Mouse (Mus musculus) T-helper 1 cell (primary cell): Measurements from ENCODE around the gene Klk6.

Experiments used
- in situ Hi-C: fragments of 300-600 bp; cut with MboI, MseI; formaldehyde crosslinking; loops from one replicate; pipeline ENCODE4 v1.15.1; 2025; ENCODE audit warnings: high pct_unique_total_duplicates

Klk6 gene

GRCm38 (mm10) chr7:43824199-43824598, at the start of gene Klk6:
Klk6 (plus strand) TSS chr7:43824499.
- in situ Hi-C loops = no loop called here

DNA sequence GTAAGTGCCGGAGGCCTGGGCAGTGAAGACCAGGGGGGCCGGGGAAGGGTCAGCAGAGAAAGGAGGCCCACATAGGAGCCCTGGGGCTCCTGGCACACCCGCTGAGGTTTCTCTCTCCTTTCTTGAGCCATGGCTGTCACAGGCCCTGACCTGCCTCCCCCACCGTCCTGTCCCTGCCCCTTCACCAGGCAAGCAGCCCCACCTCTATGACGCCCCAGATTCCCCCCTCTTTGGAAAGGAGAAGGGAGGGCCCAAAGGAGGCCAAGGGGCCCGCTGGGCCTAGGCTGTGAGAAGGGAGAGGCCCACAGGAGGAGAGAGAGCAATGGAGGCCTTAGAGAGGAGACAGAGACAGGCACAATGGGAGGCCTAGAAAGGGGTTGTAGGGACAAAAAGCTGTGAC, 49.5 kb upstream of the Klk6 start:
- in situ Hi-C loops = no loop called here

GRCm38 (mm10) chr7:43775311-43776057, 48.8 kb upstream of the Klk6 start:
- in situ Hi-C loops = no loop called here

DNA sequence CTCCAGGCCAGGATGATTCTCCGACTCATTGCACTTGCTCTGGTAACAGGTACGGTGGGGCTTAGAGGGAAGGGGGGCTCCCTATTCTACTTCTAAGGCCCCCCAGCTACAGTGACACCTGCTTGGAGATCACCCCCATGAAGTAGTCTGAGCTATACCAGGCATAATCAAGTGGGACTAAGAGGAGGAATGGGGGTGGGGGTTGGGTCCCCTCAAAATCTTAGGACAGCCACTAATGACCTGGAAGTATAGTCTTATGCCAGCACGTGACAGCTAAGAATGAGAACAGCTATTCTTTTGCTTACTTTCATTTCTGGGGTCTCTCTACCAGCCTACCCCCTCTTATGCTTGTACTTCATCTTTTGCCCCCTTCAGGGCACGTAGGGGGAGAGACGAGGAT, 47.8 kb upstream of the Klk6 start:
- in situ Hi-C loops = no loop called here

DNA sequence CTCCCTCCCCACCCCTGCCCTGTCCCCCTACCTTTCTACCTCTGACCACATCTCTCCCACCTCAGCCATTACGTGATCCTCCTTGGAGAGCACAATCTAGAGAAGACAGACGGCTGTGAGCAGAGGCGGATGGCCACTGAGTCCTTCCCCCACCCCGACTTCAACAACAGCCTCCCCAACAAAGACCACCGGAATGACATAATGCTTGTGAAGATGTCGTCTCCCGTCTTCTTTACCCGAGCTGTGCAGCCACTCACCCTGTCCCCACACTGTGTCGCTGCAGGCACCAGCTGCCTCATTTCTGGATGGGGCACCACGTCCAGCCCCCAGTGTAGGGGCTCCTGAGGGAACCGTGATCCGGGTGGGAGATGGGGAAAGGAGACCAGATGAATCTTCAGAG, 46.9 kb upstream of the Klk6 start:
- in situ Hi-C loops = no loop called here

DNA sequence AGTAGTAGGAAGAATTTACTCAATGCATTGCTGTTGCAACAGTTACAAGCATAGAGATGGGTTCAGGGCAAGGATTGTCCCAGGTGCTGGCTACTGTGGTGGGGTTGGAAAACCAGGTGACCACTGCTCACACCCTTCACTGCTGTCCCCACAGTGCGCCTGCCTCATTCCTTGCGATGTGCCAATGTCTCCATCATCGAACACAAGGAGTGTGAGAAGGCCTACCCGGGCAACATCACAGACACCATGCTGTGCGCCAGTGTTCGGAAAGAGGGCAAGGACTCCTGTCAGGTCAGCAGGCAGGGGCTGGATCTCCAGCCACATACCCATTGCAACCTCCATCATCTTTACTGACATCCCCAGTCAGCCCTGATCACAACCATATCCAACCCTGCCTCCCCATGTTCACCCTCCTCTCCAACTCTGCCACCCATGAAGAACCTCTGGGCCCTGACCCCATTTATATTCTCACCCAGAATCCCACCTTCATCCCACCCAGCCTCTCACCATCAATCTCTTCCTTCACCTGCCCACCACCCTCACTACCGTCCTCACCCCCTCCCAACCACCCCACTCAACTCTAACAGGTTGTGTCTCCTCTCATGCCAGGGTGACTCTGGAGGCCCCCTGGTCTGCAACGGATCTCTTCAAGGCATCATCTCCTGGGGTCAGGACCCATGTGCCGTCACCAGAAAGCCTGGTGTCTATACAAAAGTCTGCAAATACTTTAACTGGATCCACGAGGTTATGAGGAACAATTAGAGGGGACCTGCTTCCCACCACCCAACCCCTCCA, 45.9 kb upstream of the Klk6 start:
- in situ Hi-C loops = no loop called here

DNA sequence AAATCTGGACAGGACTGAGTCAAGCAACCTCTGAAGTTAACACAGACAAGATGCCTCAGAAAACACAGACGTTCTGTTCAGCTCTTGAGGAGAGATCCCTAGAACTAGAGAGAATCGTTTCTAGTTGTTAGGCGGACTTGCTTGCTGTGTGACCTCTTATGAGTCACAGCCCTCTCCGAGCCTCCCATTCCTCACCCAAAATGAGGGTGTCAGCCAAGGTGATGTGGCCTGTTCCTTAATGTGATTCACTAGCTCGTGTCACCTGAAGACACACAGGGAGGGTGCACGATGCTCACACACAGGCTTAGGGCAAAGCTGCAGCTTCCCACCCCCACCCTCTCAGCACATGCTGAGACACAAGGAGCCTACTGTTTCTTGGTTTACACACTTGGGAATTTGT, 44.1 kb upstream of the Klk6 start:
- in situ Hi-C loops = no loop called here

DNA sequence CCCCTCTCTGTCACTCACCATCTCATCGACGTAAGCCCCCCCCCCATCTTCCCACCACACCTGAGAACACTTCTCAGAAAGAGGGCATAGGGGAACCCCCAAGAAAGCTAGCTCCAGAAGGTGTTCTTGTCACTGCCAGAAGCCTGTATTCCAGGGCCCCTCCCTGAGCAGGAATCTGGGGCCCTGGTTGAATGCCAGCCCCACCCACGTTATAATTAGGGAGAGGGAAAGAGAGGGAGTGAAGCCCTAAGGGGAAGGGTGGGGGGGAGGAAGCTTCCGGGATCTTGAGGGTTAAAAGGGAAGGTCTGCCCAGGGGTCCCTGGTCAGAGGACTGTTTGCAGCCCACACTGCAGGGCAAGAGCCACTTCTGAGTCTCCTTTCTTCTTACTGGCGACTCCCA, 43.6 kb upstream of the Klk6 start, which contains the start of gene Klk10:
Gene Klk10 (plus strand): TSS at position 290 of the 400 bp plus-strand sequence.
- in situ Hi-C loops = no loop called here

DNA sequence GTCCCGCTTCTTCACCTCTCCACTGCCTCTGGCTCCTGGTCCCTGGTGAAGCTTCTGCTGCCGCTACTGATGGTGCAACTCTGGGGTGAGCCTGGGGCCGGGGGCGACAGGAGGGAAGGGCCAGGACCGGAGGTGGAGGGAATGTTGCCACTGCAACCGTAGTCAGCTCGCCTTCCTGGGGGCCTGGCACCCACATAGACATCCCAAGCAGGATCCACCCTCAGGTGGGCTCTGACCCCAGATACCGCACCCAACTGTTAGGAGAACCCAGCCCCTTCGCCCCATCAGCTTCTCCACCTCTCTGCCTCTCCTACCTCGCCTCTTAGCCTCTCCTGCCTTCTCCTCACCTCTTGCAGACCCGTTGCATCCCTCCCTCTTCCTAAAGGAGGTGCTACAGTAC, 42.8 kb upstream of the Klk6 start:
- in situ Hi-C loops = no loop called here

DNA sequence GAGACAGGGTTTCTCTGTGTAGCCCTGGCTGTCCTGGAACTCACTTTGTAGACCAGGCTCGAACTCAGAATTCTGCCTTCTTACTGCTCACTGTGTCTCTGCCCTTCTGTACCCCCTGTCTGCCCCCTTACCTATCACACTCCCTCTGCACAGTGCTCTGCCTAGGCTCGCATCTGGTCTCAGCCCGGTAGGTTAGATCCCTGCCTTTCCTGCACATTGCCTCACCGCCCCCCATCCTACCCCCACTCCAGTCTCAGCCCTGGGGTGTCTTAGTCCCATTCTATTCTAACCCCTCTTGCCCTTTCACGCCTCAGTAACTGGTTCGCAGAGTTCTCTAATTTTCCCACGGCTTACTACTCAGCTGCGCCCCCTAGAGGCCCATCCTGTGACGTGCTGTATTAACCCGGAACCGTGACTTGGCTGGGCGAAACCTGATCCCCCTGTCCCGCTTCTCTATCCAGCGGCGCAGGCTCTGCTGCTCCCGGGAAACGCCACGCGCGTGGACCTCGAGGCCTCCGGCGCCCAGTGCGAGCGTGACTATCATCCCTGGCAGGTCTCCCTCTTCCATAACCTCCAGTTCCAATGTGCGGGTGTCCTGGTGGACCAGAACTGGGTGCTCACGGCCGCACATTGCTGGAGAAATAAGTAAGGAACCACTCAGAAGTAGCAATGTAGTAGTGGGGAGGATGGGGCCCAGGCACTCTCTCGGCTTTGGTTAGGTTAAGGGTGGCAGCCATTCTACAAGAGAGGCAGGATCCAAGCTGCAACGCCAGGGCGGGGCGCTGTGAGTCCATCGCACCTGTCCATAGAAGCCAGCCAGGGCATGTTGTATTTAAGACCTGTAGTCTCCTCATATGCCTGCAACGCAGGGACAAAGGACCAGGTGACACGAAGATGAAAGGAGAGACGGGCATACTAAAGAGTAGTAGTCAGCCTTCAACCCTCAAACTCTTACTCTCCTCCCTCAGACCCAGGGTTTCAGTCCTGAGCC, 41.7 kb upstream of the Klk6 start:
- in situ Hi-C loops = no loop called here

DNA sequence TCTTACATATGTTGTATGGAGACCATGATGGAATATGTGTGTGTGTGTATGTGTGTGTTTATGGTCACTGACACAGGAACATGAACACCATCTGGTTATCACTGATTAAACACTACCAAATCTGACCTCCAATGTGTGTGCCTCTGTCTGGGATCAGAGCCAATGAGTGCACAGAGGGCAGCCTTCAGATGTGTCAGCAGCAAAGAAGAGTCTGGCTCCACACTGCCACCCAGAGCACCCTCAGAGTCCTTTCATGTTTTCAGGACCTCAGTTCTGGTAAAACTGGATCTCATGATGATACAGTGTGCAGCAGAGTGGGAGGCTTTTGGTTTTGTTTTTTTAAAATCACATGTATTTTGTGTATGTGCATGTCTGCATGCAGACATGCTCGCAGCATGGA, 39.0 kb upstream of the Klk6 start:
- in situ Hi-C loops = no loop called here

- in situ Hi-C loops = no loop called here
These were observed 36.2 kb upstream of the Klk6 start for GRCm38 (mm10) chr7:43788096-43788495.

DNA sequence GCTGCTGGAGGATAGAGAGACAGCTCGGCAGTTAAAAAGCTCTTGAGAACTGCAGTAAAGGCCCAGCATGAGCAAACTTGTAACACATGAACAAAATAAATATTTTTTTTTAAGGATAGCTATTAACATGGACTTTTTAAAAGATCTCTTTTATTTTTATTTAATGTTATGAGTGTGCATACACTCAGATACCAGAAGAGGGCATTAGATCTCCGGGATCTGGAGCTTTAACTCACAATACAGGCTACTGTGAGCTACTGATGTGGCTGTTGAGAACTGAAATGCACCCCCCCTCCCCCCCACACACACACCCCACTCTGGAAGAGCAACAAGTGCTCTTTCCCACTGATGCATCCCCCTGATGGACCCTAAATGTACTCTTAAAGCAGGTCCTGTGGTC, 35.0 kb upstream of the Klk6 start:
- in situ Hi-C loops = no loop called here

- in situ Hi-C loops = no loop called here
These were observed 32.7 kb upstream of the Klk6 start, which contains the start of gene Klk9 for GRCm38 (mm10) chr7:43791591-43791990. Klk9 (plus strand) TSS chr7:43791891.

DNA sequence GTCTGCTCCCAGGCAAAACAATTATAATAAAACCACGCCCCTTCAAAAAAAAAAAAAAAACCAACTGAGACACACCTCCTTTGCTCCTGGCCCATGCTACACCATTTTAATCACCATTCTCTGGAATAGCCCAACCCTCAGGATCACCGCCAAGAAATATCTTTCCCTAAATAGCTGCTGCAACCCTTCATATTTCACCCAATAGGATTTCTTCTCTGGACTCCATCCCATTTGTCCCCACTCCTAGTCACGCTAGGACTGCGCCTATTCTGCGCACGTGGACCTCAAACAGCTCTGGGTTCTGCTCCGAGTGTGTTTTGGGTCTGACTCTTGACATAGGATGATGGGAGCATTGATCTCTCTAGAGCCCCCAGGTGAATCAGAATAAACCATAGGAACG, 27.9 kb upstream of the Klk6 start:
- in situ Hi-C loops = loop anchor here (5.0 kb wide), 1 partner anchor 124 kb away; the partner anchor contains the start of gene Ctu1

- in situ Hi-C loops = loop anchor here (5.0 kb wide), 1 partner anchor 125 kb away; the partner anchor contains the start of gene Ctu1
These were observed 26.9 kb upstream of the Klk6 start, which contains the start of gene Klk8 for GRCm38 (mm10) chr7:43797333-43797769. Klk8 (plus strand) TSS chr7:43797577.

GRCm38 (mm10) chr7:43797844-43798462, 26.3 kb upstream of the Klk6 start:
- in situ Hi-C loops = loop anchor here (5.0 kb wide), 1 partner anchor 126 kb away; the partner anchor contains the start of gene Ctu1

- in situ Hi-C loops = loop anchor here (5.0 kb wide), 1 partner anchor 128 kb away; the partner anchor contains the start of gene Ctu1
These were observed 24.4 kb upstream of the Klk6 start for GRCm38 (mm10) chr7:43799876-43800275.

GRCm38 (mm10) chr7:43810994-43811393, 13.3 kb upstream of the Klk6 start, which contains the start of gene Klk7:
Klk7 (plus strand) TSS chr7:43811294.
- in situ Hi-C loops = no loop called here

DNA sequence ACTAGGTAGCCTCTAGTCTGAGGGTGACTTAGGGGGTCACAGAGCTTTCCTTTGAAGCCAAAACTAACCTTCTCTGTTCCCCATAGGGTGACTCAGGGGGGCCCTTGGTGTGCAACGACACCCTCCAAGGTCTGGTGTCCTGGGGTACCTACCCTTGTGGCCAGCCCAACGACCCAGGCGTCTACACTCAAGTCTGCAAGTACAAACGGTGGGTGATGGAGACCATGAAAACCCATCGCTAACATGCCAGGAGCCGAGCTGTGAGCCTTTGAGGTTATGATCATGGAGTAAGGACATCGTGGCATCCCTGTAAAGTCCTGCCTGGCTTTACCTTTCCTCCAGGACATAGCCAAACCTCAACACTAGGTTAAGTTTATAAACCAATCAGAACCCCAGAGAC, 9.1 kb upstream of the Klk6 start:
- in situ Hi-C loops = no loop called here

DNA sequence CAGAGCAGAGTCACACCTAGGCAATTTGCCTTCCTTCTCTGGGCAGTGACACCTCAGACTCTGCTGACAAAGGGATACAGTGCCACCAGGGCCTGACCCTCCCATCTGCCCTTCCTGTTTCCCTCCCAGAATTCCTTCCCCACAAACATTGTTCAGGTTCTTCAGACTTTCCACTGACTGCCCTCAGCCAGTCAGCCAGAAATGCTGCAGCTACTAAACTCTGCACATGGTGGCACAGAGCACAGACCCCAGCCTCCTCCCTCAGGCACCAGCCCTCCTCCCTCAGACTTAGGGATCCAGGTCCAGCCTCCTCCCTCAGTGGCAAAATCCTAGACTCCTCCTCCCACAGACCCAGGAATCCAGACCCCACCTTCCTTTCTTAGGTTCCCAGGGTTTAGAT, 7.6 kb upstream of the Klk6 start:
- in situ Hi-C loops = no loop called here
